Mouse (Mus musculus): ENCODE data around the gene Mpp1.
"Not testable (repeated sequence)": the region's sequence is repeated elsewhere in the genome, so short reads cannot be mapped to it uniquely, and the experiment has no call there.

Mpp1 gene

DNA sequence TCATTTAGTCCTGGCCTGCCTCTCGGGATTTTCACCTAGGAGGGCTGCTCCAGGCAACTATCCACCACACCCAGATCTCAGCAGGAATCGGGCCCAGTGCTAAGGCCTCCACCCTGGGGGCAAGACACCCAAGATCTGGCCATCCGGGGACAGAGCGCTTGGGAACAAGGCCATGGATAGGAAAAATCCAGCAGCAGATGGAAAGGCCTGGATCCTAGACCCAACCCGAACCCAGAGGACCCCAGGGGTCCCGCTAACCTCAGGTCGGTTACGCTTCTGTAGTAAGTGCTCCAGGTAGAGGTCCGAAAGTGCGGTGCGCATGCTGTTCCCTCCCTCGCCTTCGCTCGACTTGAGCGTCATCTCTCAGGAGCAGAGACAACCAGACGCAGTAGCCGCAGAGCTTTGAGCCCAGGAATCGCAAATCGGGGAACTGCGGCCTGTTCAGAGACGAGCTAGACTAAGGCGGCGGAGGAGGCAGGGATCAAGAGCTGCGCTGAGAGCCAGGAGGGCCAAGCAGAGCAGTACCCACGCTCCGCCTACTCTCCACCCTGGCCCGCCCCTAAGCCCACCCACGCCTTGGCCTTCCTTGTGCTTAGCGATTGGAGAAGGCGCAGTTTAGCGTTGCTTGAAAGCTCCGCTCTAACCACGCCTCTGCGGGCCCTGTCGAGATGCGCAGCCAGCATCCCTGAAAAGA lies at the start of gene Mpp1:
TSS of gene Mpp1 (minus strand) at position 550 of the 694 bp plus-strand sequence.
- peak; percentile 34 for DNase-seq (ENCODE audit: low spot score)

DNA sequence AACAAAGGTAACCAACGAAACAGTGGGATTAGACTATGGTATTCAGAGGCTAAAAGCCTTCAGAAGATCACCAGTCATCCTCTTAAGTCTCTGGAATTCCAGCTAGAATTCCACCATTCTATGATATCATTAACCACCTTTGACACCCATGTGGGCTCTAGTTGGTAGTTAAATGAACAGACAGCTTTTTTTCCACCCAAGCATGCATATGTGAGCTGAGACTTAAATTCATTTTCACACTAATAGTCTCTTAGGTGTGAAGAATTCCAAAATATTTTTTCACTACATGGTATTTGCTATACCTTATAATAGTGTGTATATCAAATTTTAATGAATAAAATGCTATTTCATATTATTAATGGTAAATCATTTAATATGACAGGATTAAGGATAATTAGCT lies 32.9 kb upstream of the Mpp1 start, which contains the start of gene Smim9:
TSS of gene Smim9 (minus strand) at position 101 of the 400 bp plus-strand sequence.
- DNase-seq (ENCODE audit: low spot score), result no peak

DNA sequence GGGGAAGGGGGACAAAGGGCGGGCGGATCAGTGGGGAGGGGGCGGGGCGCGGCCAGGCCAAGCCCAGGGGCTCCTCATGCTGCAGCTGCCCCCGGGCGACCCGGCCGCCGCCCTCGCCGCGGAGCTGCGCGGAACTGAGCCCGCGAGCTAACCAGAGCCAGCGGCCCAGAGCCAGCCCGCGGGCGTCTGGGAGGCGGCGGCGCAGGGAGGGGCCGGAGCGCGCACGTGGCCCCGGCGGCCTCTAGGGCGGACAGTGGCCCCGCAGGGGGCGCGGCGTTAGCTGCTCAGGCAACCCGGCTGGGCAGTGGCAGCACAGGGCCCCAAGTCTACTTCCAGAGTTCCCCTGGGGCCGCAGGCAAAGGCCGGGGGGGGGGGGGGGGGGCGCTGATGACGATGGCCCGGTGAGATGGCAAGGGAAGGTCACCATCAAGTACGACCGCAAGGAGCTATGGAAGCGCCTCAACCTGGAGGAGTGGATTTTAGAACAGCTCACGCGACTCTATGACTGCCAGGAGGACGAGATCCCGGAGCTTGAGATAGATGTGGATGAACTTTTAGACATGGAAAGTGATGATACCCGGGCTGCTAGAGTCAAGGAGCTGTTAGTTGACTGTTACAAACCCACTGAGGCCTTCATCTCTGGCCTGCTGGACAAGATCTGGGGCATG lies 24.9 kb upstream of the Mpp1 start:
- no peak for DNase-seq (ENCODE audit: low spot score)

DNA sequence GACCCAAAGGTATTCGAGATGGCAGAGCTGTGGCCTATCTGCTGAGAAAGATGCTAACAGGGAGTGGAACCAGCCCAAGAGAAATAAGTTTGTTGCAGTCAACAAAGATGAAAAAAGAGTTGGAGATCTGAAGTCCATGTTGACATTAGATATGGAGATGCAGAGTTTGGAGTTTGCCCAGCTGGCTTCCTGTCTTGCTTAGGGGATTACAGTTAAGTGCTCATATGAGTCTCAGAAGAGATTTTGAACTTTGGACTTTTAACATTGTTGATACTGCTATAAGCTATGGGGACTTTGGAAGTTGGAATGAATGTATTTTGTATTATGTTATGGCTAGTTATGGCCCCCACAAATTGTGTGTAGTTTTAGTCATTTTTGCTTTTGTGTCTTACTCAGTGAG lies 21.4 kb upstream of the Mpp1 start:
- no peak for DNase-seq (ENCODE audit: low spot score)

DNA sequence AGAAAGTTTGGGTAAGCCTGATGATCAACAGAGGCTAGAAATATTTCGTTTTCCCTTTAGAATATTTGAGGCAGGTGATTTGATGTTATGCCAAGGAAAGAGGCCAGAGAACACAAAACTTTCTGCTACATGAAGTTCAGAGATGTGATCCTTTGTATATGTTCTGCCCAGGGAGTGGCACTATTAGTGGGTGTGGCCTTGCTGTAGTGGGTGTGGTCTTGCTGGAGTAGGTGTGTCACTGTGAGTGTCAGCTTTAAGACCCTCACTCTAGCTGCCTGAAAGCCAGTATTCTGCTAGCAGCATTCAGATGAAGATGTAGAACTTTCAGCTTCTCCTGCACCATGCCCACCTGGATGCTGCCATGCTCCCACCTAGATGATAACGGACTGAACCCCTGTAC lies 19.5 kb upstream of the Mpp1 start:
- DNase-seq (ENCODE audit: low spot score), result no peak

DNA sequence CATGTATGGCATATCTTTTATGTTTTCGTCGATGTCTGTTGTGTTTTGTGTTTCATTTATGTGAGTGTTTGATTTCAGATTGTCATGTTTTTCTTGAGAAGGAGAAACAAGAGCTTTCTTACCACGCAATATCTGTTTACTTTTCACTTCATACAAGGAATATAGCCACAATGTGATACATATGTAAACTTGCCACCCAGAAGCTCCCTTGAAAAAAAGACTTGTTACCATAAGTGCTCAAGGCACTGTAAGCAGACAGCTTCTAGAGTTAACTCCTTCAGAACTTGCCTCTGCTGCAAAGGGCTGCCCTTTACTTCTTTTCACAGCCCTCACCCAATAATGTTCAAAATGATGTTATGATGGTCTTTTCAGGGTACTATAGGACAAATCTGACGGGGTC lies 17.6 kb upstream of the Mpp1 start:
- DNase-seq (ENCODE audit: low spot score), result no peak

DNA sequence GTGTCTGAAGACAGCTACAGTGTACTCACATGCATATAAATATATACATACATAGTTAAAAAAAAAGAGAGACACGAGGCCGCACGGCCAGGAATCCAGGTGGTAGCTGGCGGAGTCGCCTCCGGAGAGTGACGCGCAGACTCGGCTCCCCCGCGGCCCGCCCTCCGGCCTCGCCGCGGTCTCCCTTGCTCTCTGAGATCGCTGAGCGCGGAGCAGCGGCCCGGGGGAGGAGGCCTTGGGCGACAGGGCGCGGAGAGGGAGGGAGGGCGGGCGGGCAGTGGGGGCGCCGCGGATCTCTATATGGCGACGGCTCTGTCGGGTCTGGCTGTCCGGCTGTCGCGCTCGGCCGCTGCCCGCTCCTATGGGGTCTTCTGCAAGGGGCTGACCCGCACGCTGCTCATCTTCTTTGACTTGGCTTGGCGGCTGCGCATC lies 12.3 kb upstream of the Mpp1 start:
- not testable (repeated sequence) for DNase-seq (ENCODE audit: low spot score)

DNA sequence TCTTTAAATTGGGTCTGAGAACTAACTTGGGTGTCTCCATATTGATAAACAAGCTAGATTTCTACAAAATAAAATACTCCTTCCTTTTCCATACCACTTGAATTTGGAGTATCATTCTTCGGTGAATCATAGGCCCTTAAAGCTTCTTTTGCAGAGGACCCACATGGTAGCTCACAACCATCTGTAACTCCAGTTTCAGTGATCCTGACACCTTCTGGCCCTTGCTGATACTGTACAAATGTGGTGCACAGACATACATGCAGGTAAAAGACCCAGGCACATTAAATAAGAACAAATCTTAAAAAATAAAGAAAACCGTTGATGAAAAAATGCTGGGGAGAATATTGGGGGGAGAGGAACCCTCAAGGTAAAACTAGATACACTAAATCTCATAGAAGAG lies 7.4 kb upstream of the Mpp1 start:
- DNase-seq (ENCODE audit: low spot score), result no peak

DNA sequence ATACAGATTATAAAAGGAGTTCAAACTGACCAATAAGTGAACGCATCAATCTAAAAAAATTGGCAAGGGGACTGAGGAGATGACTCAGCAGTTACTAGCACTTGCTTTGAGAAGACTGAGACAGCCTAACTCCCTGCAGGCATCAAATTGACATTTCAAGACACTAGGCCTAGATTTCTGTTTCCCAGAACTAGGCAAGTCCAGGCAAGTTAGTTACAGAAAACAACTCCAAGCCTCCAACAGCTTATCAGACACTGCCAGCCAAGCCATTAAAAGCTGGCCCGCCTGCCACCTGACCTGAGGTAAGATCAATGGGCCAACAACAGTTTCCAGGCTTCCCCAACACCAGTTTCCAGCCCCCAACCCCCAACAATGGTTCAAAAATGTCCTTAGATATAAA lies 6.9 kb upstream of the Mpp1 start:
- DNase-seq (ENCODE audit: low spot score), result no peak

DNA sequence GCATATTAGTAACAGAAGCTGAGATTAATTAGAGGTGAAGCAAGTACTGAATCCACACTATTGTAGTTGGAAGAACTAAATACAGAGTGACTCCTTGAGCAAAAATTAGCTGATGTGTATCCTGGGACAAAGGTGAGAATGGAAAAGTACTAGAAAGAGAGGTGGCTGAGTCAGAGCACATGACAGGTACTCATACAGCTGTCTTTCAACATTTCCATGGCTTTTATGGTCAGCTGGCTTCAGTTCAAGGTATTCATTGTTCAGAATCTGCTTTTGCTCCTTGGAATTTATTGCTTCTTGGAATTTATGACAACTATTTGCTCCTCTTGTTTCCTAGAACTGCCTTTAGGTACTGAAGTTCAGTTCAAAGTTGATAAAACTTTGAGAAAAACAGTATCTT lies 6.1 kb upstream of the Mpp1 start:
- no peak for DNase-seq (ENCODE audit: low spot score)

DNA sequence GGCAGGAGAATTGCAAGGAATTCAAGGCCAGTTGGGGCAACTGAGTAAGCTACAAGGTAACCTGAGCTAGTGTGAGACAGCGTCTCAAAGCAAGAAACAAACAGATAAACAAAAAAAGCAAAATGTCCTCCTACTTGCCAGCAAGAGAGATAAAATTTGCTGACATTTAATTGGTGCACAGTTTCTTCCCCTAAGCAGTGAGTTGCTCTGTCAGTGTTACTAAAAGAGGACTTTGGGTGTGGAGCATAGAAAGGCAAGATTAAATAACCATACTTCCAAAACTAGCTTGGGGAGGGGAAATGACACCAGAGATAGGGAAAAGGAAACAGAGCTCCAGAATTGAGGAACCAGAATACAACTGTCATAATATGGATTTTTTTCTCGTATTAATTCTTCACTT lies 1.3 kb downstream of the Mpp1 start:
- DNase-seq (ENCODE audit: low spot score), result no peak

DNA sequence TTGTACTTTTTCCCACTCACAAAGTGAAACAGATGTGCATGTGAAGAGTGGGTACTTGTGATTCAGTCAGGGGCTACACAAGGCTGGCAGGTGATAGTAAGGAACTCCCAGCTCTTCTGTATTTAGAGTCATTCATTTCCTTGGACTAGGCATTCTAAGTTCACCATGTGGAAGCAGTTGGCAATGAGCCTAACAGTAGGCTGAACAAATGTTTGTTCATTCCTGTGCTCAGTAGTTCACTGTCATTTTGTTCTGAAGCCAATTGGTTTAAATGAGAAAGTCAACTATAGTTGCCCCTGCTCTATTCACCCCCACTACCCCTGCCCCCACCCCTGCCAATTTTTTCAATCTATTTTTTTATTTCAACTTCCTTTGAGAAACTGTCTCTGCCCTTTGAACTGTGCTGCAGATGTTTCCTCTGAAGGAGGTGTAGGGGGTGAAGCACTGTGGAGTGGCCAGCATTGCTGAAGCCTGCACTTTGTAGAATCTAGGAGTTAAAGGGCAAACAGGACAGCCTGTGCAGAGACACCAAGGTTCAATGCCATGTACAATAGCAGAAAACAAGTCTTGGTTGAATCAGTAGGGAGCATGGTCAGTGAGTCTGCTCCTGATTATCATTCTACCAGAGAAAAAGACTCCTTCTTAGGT lies 2.4 kb downstream of the Mpp1 start:
- no peak for DNase-seq (ENCODE audit: low spot score)

DNA sequence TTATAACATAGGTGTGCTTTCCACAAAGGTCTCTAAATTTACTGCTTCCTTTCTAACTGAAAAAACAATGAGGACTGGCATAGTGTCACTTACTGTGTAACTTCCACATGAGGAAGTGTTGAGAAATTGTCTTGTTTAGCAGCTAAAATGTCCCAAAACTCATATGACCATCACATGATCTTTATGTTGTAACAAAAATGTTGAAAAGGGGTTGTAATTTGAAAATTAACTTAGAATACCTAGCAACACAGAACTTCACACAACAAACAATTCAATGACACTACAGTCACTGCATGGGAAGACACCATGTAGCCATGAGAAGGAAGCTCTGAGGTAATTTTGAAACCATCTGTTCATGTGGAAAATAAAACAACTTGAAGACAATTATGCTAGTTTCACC lies 3.9 kb downstream of the Mpp1 start:
- DNase-seq (ENCODE audit: low spot score), result no peak

DNA sequence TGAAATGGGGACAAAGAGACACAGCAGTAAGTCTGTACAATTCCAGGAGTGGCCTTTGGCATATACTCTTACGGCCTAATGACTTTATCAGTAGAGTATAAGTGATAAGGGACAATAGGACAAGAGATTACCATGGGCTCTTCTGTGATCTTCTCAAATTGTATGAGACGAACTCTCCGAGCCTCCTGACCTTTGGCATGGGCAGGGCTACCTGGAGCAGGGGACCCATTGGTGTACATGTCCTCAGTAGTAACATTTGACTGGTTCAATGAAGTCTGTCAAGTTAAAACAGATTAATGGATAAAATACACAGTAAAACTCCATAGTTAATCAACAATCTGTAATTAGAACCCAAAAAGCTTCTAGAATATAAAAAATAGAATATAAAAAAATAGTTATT lies 5.2 kb downstream of the Mpp1 start:
- DNase-seq (ENCODE audit: low spot score), result no peak

DNA sequence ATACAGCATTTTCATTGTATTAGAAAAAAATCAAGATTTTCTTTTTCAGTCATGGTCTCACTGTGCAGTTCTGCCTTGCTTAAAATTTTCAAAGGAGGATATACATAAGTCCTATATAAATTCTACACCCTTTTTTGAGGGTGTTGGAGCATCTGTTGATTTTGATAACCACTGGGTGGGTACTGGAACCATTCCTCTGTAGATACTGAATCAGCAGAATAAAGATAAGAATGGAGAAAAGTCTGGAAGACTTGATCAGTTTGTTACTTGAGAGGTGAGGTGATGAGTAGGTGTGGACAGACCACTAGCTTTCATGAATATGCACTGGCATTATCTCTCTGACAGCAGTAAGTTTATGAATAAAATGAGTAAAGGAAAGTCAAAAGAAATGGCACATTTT lies 15.3 kb downstream of the Mpp1 start:
- no peak for DNase-seq (ENCODE audit: low spot score)

DNA sequence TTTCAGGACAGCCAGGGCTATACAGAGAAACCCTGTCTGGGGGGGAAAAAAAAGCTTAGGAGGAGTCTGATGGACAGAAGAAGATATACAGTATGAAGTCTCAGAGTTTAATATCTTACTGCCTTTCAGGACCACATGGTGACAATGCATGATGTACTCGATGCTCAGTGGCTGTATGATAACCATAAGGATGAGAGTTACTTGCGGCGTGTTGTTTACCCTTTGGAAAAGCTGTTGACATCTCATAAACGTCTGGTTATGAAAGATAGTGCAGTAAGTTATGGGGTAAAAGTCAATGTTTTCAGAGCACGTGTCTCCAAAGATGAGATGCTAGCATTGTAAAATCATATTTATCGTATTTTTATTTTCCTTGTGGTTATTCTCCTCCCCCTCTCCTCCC lies 28.5 kb downstream of the Mpp1 start:
- DNase-seq (ENCODE audit: low spot score), result no peak

DNA sequence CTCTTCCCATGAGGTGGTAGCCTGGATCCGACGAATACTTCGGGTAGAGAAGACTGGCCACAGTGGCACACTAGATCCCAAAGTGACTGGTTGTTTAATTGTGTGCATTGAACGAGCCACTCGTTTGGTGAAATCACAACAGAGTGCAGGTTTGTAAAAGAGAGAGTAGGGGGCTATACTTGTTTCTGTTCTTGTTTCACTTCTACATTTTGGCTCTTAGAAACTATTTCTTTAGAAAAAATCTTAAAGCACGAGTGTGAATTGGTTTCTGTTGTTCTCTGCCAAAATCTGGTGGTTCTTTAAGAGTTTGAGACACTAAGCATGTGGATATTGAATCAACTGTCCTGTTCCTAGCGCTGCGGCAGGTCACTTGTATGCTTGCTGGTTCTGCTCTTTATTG lies 32.0 kb downstream of the Mpp1 start:
- no peak for DNase-seq (ENCODE audit: low spot score)

DNA sequence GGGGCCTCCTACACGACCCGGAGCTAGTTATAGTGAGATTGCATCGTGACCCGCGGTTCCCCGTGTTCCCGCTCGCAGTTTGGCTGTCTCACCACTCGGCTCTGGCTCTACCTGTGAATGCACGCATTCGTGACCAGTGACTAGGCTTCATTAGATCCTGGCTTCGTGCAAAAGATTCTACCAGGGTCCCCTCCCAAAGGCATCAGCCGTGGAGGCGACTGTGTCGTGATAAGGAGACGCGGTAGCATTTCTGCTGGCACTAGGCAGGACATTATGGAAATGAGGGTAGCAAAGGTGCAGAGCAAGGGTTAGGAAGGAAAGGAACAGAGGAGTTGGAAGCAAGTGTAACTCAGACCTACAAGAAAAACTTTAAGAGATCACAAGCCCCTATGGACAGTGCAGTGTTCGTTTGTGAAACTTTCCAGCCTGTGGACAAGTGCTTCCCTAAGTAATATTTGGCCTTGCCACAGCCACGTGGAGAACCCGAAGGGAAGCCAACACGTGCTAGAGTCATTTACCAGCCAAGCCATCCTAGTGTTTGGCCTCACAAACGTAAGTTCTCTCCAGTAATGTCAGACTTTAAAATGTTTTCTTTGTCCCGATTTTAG lies 34.5 kb downstream of the Mpp1 start:
- no peak for DNase-seq (ENCODE audit: low spot score)

DNA sequence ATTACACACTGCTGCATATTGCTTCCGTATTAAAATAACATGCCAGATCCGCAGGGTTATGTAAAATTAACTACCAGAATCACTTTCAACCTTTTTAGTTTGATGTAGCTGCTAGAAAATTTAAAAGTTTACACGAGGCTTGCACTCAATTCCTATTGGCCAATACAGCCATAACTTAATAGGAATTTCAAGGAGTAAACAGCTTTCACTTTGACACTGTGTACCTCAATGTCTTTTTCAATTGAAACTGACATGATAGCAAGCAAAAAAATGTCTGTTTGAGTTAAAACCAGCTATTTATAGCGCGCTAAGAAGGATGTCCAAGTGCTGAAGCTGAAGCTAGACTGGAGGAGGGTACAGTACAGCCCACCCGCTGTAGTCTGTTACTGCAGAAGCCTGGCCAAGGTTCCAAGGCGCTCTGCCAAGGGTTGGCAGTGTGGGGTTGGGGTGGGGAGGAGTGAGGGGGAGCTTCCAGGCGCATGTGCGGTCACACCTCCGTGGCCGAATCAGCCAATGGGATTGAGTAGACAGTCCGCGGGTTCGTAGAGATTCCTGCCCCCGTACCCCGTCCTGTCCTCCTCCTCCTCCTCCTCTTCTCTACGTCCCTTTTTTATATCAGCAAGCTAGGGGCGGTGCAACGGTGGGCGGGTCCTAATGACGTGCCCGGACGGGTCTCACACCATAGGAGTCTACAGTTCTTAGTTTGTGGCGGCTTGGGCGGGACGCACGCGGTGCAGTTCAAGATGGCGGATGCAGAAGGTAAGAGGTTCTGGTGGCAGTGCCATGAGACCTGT lies 35.2 kb downstream of the Mpp1 start, which contains the start of gene Dkc1:
TSS of gene Dkc1 (plus strand) at position 486 of the 794 bp plus-strand sequence.
- peak; percentile 90 for DNase-seq (ENCODE audit: low spot score)

DNA sequence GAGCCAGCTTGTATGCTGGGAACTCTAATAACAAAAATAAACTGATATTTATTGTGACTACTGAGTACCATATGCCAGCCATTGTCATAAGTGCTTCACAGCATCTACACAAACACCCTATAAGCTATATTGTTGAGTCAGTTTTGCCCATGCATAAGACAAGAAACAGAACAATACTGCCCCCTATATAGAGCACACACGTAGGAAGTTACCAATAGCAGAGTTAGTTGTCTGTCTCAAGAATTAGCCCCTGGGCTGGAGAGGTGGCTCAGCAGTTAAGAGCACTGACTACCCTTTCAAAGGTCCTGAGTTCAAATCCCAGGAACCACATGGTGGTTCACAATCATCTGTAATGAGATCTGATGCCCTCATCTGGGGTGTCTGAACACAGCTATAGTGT lies 45.2 kb downstream of the Mpp1 start:
- no peak for DNase-seq (ENCODE audit: low spot score)

DNA sequence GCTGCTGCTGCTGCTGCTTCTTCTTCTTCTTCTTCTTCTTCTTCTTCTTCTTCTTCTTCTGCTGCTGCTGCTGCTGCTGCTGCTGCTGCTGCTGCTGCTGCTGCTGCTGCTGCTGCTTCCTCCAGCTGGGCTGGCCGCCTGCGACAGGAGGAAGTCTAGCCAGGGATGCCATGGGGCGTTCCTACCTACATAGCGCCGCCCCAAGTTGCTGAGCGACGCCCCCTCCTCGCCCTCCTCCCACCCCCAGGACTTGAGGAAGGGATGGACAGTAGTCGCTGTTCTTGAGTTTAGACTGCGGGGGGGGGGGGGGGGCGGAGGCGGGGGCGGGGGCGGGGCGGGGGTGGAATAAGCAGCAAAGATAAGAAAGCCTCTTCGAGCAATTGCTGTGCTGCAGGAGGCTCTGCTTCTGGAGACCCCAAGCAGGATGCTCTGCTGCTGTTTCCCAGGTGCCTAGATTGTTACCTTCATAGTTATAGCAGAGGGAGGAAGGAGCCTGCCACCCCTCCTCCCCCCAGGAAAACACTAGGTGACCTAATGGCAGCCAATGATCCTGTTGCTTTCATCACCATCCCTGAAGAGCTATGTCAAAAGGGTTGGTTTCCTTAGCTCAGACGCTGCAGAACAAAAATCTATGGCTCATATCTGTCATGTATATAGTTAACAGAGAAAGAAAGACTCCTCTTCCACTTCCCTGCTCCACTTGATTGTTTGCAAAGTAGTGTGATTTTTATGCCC lies 45.9 kb downstream of the Mpp1 start, which contains the start of gene Gab3:
TSS of gene Gab3 (minus strand) at position 685 of the 735 bp plus-strand sequence.
- DNase-seq (ENCODE audit: low spot score), result peak; percentile 5
